Mouse (Mus musculus) kidney, adult 2 months (tissue): ENCODE measurements around the gene Pfn4. TPM values are rescaled to one million over a fixed set of nuclear protein-coding genes. Genes with fewer than 3 reads are reported as not detected.
A peak's percentile ranks its signal among the peaks of the same experiment; 100 is the strongest.

Experiments
- DNase-seq: peaks from one replicate; pipeline ENCODE4 v3.0.0; 2021
- H3K27ac ChIP-seq: fragments of 200-500 bp; 2 replicates; pipeline ENCODE4 v1.5.1; 2012; ENCODE audit warnings: low read depth, low read length, control low read depth, inconsistent platforms; ENCODE audit not compliant: insufficient read depth
- H3K27me3 ChIP-seq: fragments of 200-500 bp; replicated peaks from 2 replicates; pipeline ENCODE4 v1.6.1; 2012; ENCODE audit warnings: mild to moderate bottlenecking, moderate library complexity, low read length, inconsistent platforms; ENCODE audit not compliant: control insufficient read depth, insufficient read depth
- H3K36me3 ChIP-seq: fragments of 200-500 bp; 2 replicates; pipeline ENCODE4 v1.6.1; 2012; ENCODE audit warnings: mild to moderate bottlenecking, moderate library complexity, low read length, inconsistent platforms; ENCODE audit not compliant: control insufficient read depth, insufficient read depth
- H3K4me1 ChIP-seq: fragments of 200-500 bp; 2 replicates; pipeline ENCODE4 v1.6.1; 2011; ENCODE audit warnings: low read length; ENCODE audit not compliant: control insufficient read depth, insufficient read depth
- H3K4me3 ChIP-seq: fragments of 200-500 bp; 2 replicates; pipeline ENCODE4 v1.5.1; 2011; ENCODE audit warnings: mild to moderate bottlenecking, low read depth, low read length, control low read depth; ENCODE audit not compliant: insufficient read depth
- CTCF ChIP-seq: fragments of 200-500 bp; conservative IDR thresholded peaks from 2 replicates; pipeline ENCODE4 v1.5.1; 2011; ENCODE audit warnings: low read depth, mild to moderate bottlenecking, control low read depth, low read length, moderate library complexity, mixed read lengths; ENCODE audit not compliant: insufficient read depth, insufficient read length
- POLR2A ChIP-seq: fragments of 200-500 bp; IDR thresholded peaks from one replicate; pipeline ENCODE4 v1.6.1; 2011; ENCODE audit warnings: low read depth, low read length, control low read depth
- WGBS: fragments of 180-500 bp; shearing (Covaris S2); methylation state at CpG from one replicate; pipeline ENCODE4 v1.1.7; 2018; 5-methylcytosine and 5-hydroxymethylcytosine counted together
- polyA plus RNA-seq: library from polyadenylated mRNA; depleted of rRNA; stranded (reverse); fragments of >200 nt; gene quantifications from 2 replicates; pipeline ENCODE4 v1.2.3, GENCODE M21; 2012; rRNA removed

The Pfn4 gene
- polyA plus RNA-seq, 1 experiment, result 0.91 TPM

GRCm38 (mm10) chr12:4816680-4817360 is 48.0 kb downstream of the Pfn4 start:
- 7% methylated on average over 24 of the region's 24 CpGs for WGBS
- no peak for DNase-seq
- no peak for TF ChIP-seq POLR2A

GRCm38 (mm10) chr12:4817361-4818101 is 48.7 kb downstream of the Pfn4 start, which contains the start of gene Sf3b6:
TSS of gene Sf3b6 (plus strand) at chr12:4817544.
- peak; percentile 99 for DNase-seq
- Histone ChIP-seq H3K36me3 (no peaks in the 10 kb centered on the region; the same call in 1 of the 2 replicates), H3K4me3 (peak within 1 kb of the TSS; percentile 88), H3K27ac (peak within 1 kb of the TSS; percentile 88), H3K27me3 (no peaks in the 10 kb centered on the region), H3K4me1 (peaks cover 6% of the 10 kb centered on the region; the same call in 1 of the 2 replicates)
- under 1% methylated on average over 49 of the region's 49 CpGs for WGBS
- no peak for TF ChIP-seq CTCF
- TF ChIP-seq POLR2A, result peak; percentile 57

More at GRCm38 (mm10) chr12:4816680-4817360, 48.0 kb downstream of the Pfn4 start:
- peak overlapping the region; percentile 88 for H3K27ac ChIP-seq
- H3K36me3 ChIP-seq, result no peaks in the 10 kb centered on the region; the same call in 1 of the 2 replicates
- no peaks in the 10 kb centered on the region for H3K27me3 ChIP-seq
- H3K4me3 ChIP-seq, result peak overlapping the region; percentile 88
- peaks cover 9% of the 10 kb centered on the region; the same call in 1 of the 2 replicates for H3K4me1 ChIP-seq

- DNase-seq, result no peak
- TF ChIP-seq POLR2A (no peak), CTCF (no peak)
- no peaks in the 10 kb centered on the region; the same call in 1 of the 2 replicates for H3K4me1 ChIP-seq
- H3K4me3 ChIP-seq, result no peak overlapping the region
- no peaks in the 10 kb centered on the region for H3K27me3 ChIP-seq
- no peaks in the 10 kb centered on the region for H3K36me3 ChIP-seq
- no peak overlapping the region for H3K27ac ChIP-seq
- 76% methylated on average over 3 of the region's 3 CpGs for WGBS
Measured at GRCm38 (mm10) chr12:4827256-4827655, 58.4 kb downstream of the Pfn4 start.

Other genes starting within 250 kb of the Pfn4 start
- 29.5 and 35.4 TPM in 2 replicates for gene Itsn2, start 176.4 kb upstream of the Pfn4 start, polyA plus RNA-seq
- not detected in 2 replicates for gene Gm3625, start 176.1 kb upstream of the Pfn4 start, polyA plus RNA-seq
- 0.22 and 0.27 TPM in 2 replicates for gene Fam228a, start 30.6 kb upstream of the Pfn4 start, polyA plus RNA-seq
- gene Fam228b, start 245 bp downstream of the Pfn4 start, polyA plus RNA-seq, result 0.38 and 0.56 TPM in 2 replicates
- gene Sf3b6, start 48.5 kb downstream of the Pfn4 start, polyA plus RNA-seq, result 79.8 and 83.7 TPM in 2 replicates
- gene Fkbp1b, start 72.6 kb downstream of the Pfn4 start, polyA plus RNA-seq, result 2.1 and 4.8 TPM in 2 replicates
- gene Wdcp, start 74.3 kb downstream of the Pfn4 start, polyA plus RNA-seq, result 6.4 and 7.7 TPM in 2 replicates
- 1.7 and 2.3 TPM in 2 replicates for gene Mfsd2b, start 105.3 kb downstream of the Pfn4 start, polyA plus RNA-seq
- 9.8 and 10.9 TPM in 2 replicates for gene Ubxn2a, start 138.7 kb downstream of the Pfn4 start, polyA plus RNA-seq
- 5.6 and 6.2 TPM in 2 replicates for gene Atad2b, start 148.3 kb downstream of the Pfn4 start, polyA plus RNA-seq